Mouse (Mus musculus) splenic B cell, adult 2 months (primary cell): Measurements from ENCODE around the gene Gemin2.

Experiments used
- DNase-seq: peaks from one replicate; pipeline ENCODE4 v3.0.0-alpha.2; 2011; ENCODE audit warnings: low read depth, low spot score
- H3K27me3 ChIP-seq: 2 replicates; pipeline ENCODE4 v1.6.1; 2012; ENCODE audit warnings: mild to moderate bottlenecking, low read length, moderate library complexity, mixed read lengths; ENCODE audit not compliant: control insufficient read depth, poor library complexity, insufficient read depth, severe bottlenecking
- H3K36me3 ChIP-seq: 2 replicates; pipeline ENCODE4 v1.6.1; 2012; ENCODE audit warnings: mild to moderate bottlenecking, low read length, moderate library complexity, mixed read lengths; ENCODE audit not compliant: control insufficient read depth, poor library complexity, insufficient read depth, severe bottlenecking

The Gemin2 gene

DNA sequence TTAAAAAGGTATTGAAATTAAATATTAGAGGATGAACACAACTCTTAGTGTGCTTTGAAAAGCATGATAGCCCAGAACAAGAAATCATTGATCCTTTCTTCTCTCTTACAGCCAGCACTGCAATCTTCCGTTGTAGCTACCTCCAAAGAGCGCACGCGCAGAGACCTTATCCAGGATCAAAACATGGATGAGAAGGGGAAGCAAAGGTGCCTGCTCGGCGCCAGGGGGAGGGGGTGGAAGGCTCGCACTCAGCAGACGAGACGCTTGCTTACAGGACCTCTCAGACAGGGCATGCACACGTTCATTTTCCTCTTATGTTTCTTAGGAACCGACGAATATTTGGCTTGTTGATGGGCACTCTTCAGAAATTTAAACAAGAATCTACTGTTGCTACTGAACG lies 55.6 kb downstream of the Gemin2 start:
- H3K36me3 ChIP-seq, result peaks cover 16% of the 10 kb centered on the region; the same call in 1 of the 2 replicates
- H3K27me3 ChIP-seq, result no peaks in the 10 kb centered on the region
- DNase-seq, result no peak

- Histone ChIP-seq H3K36me3 (peaks cover 16% of the 10 kb centered on the region; the same call in 1 of the 2 replicates), H3K27me3 (no peaks in the 10 kb centered on the region)
- no peak for DNase-seq
Measured at GRCm38 (mm10) chr12:59072286-59072685, 59.1 kb downstream of the Gemin2 start.

DNA sequence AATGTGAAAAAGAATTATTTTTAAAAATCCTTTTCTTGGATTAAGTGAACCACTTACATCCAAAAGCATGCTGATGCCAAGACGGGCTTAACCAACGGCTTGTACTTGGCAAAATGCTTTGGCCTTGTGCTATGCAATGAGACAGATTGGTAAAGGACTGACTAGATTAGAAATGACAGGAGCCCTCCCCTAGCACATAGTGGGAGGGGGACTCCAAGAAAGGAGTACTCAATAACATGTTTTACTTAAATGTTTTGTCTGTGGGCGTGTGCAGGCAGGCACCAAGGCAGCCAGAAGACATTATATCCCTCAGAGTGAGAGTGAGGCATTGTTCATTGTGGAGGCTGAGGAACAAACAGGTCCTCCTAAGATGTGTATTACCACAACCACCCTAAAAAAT lies 60.9 kb downstream of the Gemin2 start:
- Histone ChIP-seq H3K36me3 (peaks cover 16% of the 10 kb centered on the region; the same call in 1 of the 2 replicates), H3K27me3 (no peaks in the 10 kb centered on the region)
- no peak for DNase-seq

DNA sequence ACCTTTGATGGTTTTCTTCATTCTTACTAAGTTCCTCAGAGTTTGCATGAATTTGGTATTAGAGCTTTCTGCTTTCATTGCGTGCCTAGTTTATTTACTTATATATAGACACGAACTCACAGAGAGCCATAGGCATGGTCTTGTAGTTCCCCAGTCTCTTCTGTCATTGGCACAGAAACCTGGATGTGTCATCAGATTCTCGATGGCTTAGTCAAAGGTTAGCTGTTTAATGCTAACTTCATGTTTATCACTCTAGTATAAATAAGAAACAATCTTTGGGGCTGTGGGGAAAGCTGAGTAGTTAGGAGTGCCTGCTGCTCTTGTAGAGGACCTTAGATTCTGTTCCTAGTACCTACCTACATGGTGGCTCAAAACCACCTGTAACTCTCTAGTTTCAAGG lies 63.8 kb downstream of the Gemin2 start:
- Histone ChIP-seq H3K36me3 (peaks cover 5% of the 10 kb centered on the region; the same call in 1 of the 2 replicates), H3K27me3 (no peaks in the 10 kb centered on the region)
- DNase-seq, result no peak

- DNase-seq, result no peak
- Histone ChIP-seq H3K36me3 (no peaks in the 10 kb centered on the region), H3K27me3 (no peaks in the 10 kb centered on the region)
Measured at GRCm38 (mm10) chr12:59077883-59078282, 64.7 kb downstream of the Gemin2 start.
